Mouse (Mus musculus): ENCODE results near the gene Zkscan14. TPM values are rescaled to one million over a fixed set of nuclear protein-coding genes. Genes with fewer than 3 reads are reported as not detected.

Zkscan14 gene
- polyA plus RNA-seq, 1 experiment from 2014 or later, result 6.5 TPM

DNA sequence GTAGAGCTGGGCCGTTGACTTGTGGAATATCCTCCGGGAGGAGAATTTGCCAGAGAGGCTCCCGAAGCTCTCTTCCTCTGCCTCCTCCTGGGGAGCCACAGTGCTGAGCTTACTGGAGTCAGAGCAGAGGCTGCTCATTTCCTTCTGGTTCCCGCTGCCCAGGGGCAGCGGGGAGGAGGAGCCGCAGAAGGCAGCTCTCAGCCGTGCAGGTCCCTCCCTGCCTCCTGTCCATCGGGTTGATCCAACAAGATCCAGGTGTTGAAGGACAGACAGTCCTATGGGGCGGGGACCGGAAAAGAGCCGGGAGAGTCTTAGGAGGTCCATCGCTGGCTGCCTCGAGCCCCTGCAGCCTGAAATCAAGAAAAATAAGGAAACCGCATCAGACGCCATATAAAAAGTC lies 36.5 kb downstream of the Zkscan14 start:
- no peaks in the 10 kb centered on the region for H3K27me3 ChIP-seq (ENCODE audit: control insufficient read depth, insufficient read depth, low read length)
- no peak overlapping the region for H3K4me3 ChIP-seq (ENCODE audit: low read depth, low read length)
- peaks cover 4% of the 10 kb centered on the region for H3K36me3 ChIP-seq (ENCODE audit: control insufficient read depth, insufficient read depth, low read length)
- no peak for ATAC-seq (replicated peaks; ENCODE audit: insufficient number of reproducible peaks, low FRiP score, low TSS enrichment)
- H3K4me1 ChIP-seq (ENCODE audit: control insufficient read depth, insufficient read depth, low read length), result peaks cover 22% of the 10 kb centered on the region
- H3K27ac ChIP-seq (ENCODE audit: low read depth, low read length), result no peak overlapping the region
- 86% methylated on average over 15 of the region's 15 CpGs for WGBS (ENCODE audit: insufficient replicate concordance)
- H3K4me2 ChIP-seq, result no peak overlapping the region
- H3K9ac ChIP-seq (ENCODE audit: low read depth, low read length), result no peak overlapping the region
- no peaks in the 10 kb centered on the region for H3K9me3 ChIP-seq (replicated peaks; ENCODE audit: control insufficient read depth, low read length)

DNA sequence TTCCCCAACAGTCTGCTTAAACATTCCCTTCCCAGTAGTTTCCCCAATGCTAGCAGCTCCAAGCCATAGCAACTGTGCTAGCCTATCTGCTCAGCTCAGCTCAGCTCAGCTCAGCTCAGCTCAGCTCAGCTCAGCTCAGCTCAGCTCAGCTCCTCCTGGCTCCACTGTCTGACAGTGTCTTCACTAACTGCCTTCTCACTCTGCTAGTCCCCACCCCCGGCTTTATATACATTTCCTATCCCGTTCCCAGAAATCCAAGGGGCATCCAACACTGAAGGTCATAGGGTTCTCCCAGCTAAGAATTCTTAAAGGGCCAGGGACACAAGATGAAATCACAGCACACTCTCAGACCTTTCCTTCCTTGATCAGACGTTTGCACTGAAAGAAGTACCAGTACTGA lies 37.0 kb downstream of the Zkscan14 start:
- H3K4me1 ChIP-seq (ENCODE audit: control insufficient read depth, insufficient read depth, low read length), result peaks cover 22% of the 10 kb centered on the region
- peaks cover 4% of the 10 kb centered on the region for H3K36me3 ChIP-seq (ENCODE audit: control insufficient read depth, insufficient read depth, low read length)
- H3K27me3 ChIP-seq (ENCODE audit: control insufficient read depth, insufficient read depth, low read length), result no peaks in the 10 kb centered on the region
- no peaks in the 10 kb centered on the region for H3K9me3 ChIP-seq (replicated peaks; ENCODE audit: control insufficient read depth, low read length)
- 72% methylated on average over 3 of the region's 3 CpGs for WGBS (ENCODE audit: insufficient replicate concordance)
- H3K27ac ChIP-seq (ENCODE audit: low read depth, low read length), result no peak overlapping the region
- no peak overlapping the region for H3K9ac ChIP-seq (ENCODE audit: low read depth, low read length)
- H3K4me3 ChIP-seq (ENCODE audit: low read depth, low read length), result no peak overlapping the region
- ATAC-seq (replicated peaks; ENCODE audit: insufficient number of reproducible peaks, low FRiP score, low TSS enrichment), result no peak
- H3K4me2 ChIP-seq, result no peak overlapping the region

DNA sequence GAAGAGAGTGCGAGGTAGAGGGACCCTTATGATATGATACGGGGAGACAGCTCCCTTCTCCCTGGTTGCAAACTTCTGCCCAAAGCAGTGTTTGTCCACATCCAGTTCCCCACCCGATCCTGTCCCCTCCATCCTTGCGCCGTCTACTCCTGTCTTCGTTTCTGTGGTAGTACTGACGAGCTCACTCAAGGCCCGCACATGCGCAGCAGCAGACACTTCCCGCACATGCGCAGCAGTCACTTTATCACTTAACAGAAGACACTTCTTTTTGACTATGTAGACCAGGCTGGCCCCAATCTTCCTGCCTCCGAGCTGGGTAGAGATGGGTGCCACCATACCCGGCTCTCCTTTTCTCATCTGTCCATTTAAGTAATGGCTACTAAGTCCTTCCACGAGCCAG lies 40.3 kb downstream of the Zkscan14 start:
- Histone ChIP-seq H3K4me3 (ENCODE audit: low read depth, low read length) (no peak overlapping the region), H3K27me3 (ENCODE audit: control insufficient read depth, insufficient read depth, low read length) (no peaks in the 10 kb centered on the region), H3K9me3 (replicated peaks; ENCODE audit: control insufficient read depth, low read length) (no peaks in the 10 kb centered on the region), H3K36me3 (ENCODE audit: control insufficient read depth, insufficient read depth, low read length) (peaks cover 13% of the 10 kb centered on the region), H3K27ac (ENCODE audit: low read depth, low read length) (no peak overlapping the region), H3K4me1 (ENCODE audit: control insufficient read depth, insufficient read depth, low read length) (peaks cover 13% of the 10 kb centered on the region; the same call in 1 of the 2 replicates), H3K9ac (ENCODE audit: low read depth, low read length) (no peak overlapping the region), H3K4me2 (no peak overlapping the region)
- 93% methylated on average over 14 of the region's 14 CpGs for WGBS (ENCODE audit: insufficient replicate concordance)
- ATAC-seq (replicated peaks; ENCODE audit: insufficient number of reproducible peaks, low FRiP score, low TSS enrichment), result no peak

DNA sequence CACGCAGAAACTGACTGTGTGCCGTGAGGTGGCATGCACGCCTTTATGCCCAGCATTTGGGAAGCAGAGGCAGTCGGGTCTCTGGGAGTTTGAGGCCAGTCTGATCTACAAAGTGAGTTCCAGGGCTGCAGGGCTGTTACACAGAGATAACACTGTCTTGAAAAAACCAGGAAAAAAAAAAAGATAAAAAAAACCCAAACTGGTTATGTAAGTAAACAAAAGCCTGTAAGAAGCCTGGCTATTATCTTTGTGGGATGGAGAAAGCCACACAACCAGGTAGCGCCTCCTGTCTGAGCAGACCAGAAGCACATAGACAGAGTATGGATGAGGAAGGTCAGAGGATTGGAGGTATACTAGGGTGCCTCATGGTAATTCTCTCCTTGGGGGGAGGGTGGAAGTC lies 49.0 kb downstream of the Zkscan14 start:
- H3K9ac ChIP-seq (ENCODE audit: low read depth, low read length), result no peak overlapping the region
- WGBS (ENCODE audit: insufficient replicate concordance), result 76% methylated on average over 5 of the region's 5 CpGs
- ATAC-seq (replicated peaks; ENCODE audit: insufficient number of reproducible peaks, low FRiP score, low TSS enrichment), result no peak
- no peak overlapping the region for H3K4me3 ChIP-seq (ENCODE audit: low read depth, low read length)
- H3K27me3 ChIP-seq (ENCODE audit: control insufficient read depth, insufficient read depth, low read length), result no peaks in the 10 kb centered on the region
- no peak overlapping the region for H3K4me2 ChIP-seq
- peak overlapping the region; percentile 57; the same call in 1 of the 2 replicates for H3K27ac ChIP-seq (ENCODE audit: low read depth, low read length)
- H3K36me3 ChIP-seq (ENCODE audit: control insufficient read depth, insufficient read depth, low read length), result peaks cover 46% of the 10 kb centered on the region
- no peaks in the 10 kb centered on the region for H3K9me3 ChIP-seq (replicated peaks; ENCODE audit: control insufficient read depth, low read length)
- H3K4me1 ChIP-seq (ENCODE audit: control insufficient read depth, insufficient read depth, low read length), result no peaks in the 10 kb centered on the region

DNA sequence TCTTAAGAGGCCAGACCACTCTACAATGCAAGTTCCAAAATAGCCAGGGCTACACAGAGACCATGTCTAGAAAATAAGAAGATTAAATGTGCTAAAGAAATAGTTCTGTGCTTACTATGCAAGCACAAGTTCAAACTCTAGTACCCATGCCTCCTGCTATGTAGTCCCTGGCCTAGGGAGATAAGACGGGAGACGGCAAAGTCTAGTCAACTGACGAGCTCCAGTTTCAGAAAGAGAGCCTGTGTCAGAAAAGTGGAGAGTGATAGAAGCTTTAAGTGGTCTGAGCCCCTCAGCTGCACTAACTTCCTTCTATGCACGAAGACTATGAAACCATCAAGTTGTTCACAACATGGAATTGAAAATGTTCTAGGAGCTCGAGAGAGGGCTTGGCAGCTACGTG lies 52.4 kb downstream of the Zkscan14 start:
- Histone ChIP-seq H3K4me2 (no peak overlapping the region), H3K36me3 (ENCODE audit: control insufficient read depth, insufficient read depth, low read length) (peaks cover 60% of the 10 kb centered on the region), H3K27ac (ENCODE audit: low read depth, low read length) (no peak overlapping the region; the same call in 1 of the 2 replicates), H3K9ac (ENCODE audit: low read depth, low read length) (no peak overlapping the region), H3K4me1 (ENCODE audit: control insufficient read depth, insufficient read depth, low read length) (no peaks in the 10 kb centered on the region), H3K9me3 (replicated peaks; ENCODE audit: control insufficient read depth, low read length) (no peaks in the 10 kb centered on the region), H3K27me3 (ENCODE audit: control insufficient read depth, insufficient read depth, low read length) (no peaks in the 10 kb centered on the region), H3K4me3 (ENCODE audit: low read depth, low read length) (no peak overlapping the region)
- 0 out of 2 replicates have a peak, but pooled peaks have one; percentile 20 for ATAC-seq (replicated peaks; ENCODE audit: insufficient number of reproducible peaks, low FRiP score, low TSS enrichment)
- WGBS (ENCODE audit: insufficient replicate concordance), result 65% methylated on average over 6 of the region's 6 CpGs

DNA sequence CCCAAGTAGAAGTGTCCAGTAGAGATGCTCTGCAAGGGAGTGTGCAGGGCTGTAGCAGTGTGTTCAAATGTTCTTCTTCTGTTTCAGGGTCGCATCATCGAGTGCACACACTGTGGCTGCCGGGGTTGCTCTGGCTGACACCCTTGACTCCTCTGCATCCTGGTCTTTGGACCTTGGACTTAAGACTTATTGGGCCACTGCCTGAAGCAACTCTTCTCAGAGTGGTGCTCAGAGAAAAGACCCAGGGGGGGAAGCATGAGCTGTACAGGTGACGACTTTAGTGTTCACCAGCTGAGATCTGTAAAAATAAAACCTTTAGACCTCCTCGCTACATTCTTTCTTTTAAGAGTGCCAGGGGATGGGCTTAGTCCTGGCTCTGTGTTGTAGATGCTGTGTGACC lies 53.9 kb downstream of the Zkscan14 start:
- Histone ChIP-seq H3K27ac (ENCODE audit: low read depth, low read length) (no peak overlapping the region), H3K36me3 (ENCODE audit: control insufficient read depth, insufficient read depth, low read length) (peaks cover 58% of the 10 kb centered on the region), H3K9ac (ENCODE audit: low read depth, low read length) (no peak overlapping the region), H3K4me1 (ENCODE audit: control insufficient read depth, insufficient read depth, low read length) (no peaks in the 10 kb centered on the region), H3K4me3 (ENCODE audit: low read depth, low read length) (no peak overlapping the region), H3K27me3 (ENCODE audit: control insufficient read depth, insufficient read depth, low read length) (no peaks in the 10 kb centered on the region), H3K9me3 (replicated peaks; ENCODE audit: control insufficient read depth, low read length) (no peaks in the 10 kb centered on the region), H3K4me2 (no peak overlapping the region)
- ATAC-seq (replicated peaks; ENCODE audit: insufficient number of reproducible peaks, low FRiP score, low TSS enrichment), result no peak
- 93% methylated on average over 5 of the region's 5 CpGs for WGBS (ENCODE audit: insufficient replicate concordance)

Other genes starting within 250 kb of the Zkscan14 start
- gene Smurf1, start 236.0 kb downstream of the Zkscan14 start, polyA plus RNA-seq (2014; fragmentation: Nextera tagmentation; extraction: Ambion mirVana), result 14.3 and 15.7 TPM in 2 replicates
- not detected in 2 replicates for gene Gm4871, start 169.1 kb downstream of the Zkscan14 start, polyA plus RNA-seq (2014; fragmentation: Nextera tagmentation; extraction: Ambion mirVana)
- not detected in 2 replicates for gene 1700018F24Rik, start 158.9 kb downstream of the Zkscan14 start, polyA plus RNA-seq (2014; fragmentation: Nextera tagmentation; extraction: Ambion mirVana)
- 112 and 115 TPM in 2 replicates for gene Arpc1a, start 118.0 kb downstream of the Zkscan14 start, polyA plus RNA-seq (2014; fragmentation: Nextera tagmentation; extraction: Ambion mirVana)
- gene Kpna7, start 117.8 kb downstream of the Zkscan14 start, polyA plus RNA-seq (2014; fragmentation: Nextera tagmentation; extraction: Ambion mirVana), result not detected in 2 replicates
- gene Arpc1b, start 87.7 kb downstream of the Zkscan14 start, polyA plus RNA-seq (2014; fragmentation: Nextera tagmentation; extraction: Ambion mirVana), result 95.4 and 127 TPM in 2 replicates
- 76.5 and 92.4 TPM in 2 replicates for gene Pdap1, start 61.6 kb downstream of the Zkscan14 start, polyA plus RNA-seq (2014; fragmentation: Nextera tagmentation; extraction: Ambion mirVana)
- gene Bud31, start 61.5 kb downstream of the Zkscan14 start, polyA plus RNA-seq (2014; fragmentation: Nextera tagmentation; extraction: Ambion mirVana), result 172 and 179 TPM in 2 replicates
- 7.4 and 10.7 TPM in 2 replicates for gene Ptcd1, start 34.8 kb downstream of the Zkscan14 start, polyA plus RNA-seq (2014; fragmentation: Nextera tagmentation; extraction: Ambion mirVana)
- gene Cpsf4, start 34.7 kb downstream of the Zkscan14 start, polyA plus RNA-seq (2014; fragmentation: Nextera tagmentation; extraction: Ambion mirVana), result 15.1 and 17.2 TPM in 2 replicates
- 928 and 936 TPM in 2 replicates for gene Atp5j2, start 9.8 kb downstream of the Zkscan14 start, polyA plus RNA-seq (2014; fragmentation: Nextera tagmentation; extraction: Ambion mirVana)
- 9.0 and 10.9 TPM in 2 replicates for gene Zkscan5, start 2.7 kb upstream of the Zkscan14 start, polyA plus RNA-seq (2014; fragmentation: Nextera tagmentation; extraction: Ambion mirVana)
- 33.2 and 34.1 TPM in 2 replicates for gene Zfp655, start 29.8 kb upstream of the Zkscan14 start, polyA plus RNA-seq (2014; fragmentation: Nextera tagmentation; extraction: Ambion mirVana)
- gene Zscan25, start 78.6 kb upstream of the Zkscan14 start, polyA plus RNA-seq (2014; fragmentation: Nextera tagmentation; extraction: Ambion mirVana), result 0.23 and 0.94 TPM in 2 replicates
- gene Cyp3a57, start 143.4 kb upstream of the Zkscan14 start, polyA plus RNA-seq (2014; fragmentation: Nextera tagmentation; extraction: Ambion mirVana), result not detected in 2 replicates

All from heart, embryonic 11.5 days (tissue).